Mouse (Mus musculus): ENCODE data around the gene Atpaf1. TPM values are rescaled to one million over a fixed set of nuclear protein-coding genes. Genes with fewer than 3 reads are reported as not detected.
A peak's percentile ranks its signal among the peaks of the same experiment; 100 is the strongest.

Atpaf1 gene
- polyA plus RNA-seq, 1 experiment from 2014 or later = 47.3 TPM

DNA sequence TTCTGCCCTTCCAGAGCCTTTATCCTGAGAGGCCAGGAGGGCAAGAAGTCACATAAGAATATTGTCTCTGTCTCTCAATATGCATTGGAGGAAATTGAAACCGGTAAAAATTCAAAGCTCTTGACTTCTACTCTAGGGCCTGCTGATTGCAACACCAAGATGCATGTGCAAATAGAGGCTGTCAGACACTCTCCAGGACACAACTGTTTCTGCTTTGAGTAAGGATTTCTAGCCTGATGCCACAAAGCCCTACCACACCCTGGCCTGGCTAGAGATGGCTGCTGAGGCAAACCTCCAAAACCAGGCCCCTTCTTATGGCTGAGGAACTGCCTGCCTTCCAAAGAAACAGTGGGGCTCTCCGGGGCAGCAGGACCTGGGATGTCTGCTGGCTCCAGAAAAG lies 51.0 kb downstream of the Atpaf1 start:
- Histone ChIP-seq H3K27ac (replicated peaks) (no peak overlapping the region), H3K9me3 (no peaks in the 10 kb centered on the region), H3K4me1 (peaks cover 17% of the 10 kb centered on the region), H3K27me3 (replicated peaks; ENCODE audit: low read depth, poor library complexity, severe bottlenecking) (peaks cover 4% of the 10 kb centered on the region; the same call in 1 of the 2 replicates), H3K36me3 (replicated peaks) (0 out of 2 replicates have a peak, but pooled peaks cover 2% of the 10 kb centered on the region), H3K4me3 (no peak overlapping the region)
- WGBS = 74% methylated on average over 2 of the region's 2 CpGs
- no peak for DNase-seq (ENCODE audit: low spot score)

DNA sequence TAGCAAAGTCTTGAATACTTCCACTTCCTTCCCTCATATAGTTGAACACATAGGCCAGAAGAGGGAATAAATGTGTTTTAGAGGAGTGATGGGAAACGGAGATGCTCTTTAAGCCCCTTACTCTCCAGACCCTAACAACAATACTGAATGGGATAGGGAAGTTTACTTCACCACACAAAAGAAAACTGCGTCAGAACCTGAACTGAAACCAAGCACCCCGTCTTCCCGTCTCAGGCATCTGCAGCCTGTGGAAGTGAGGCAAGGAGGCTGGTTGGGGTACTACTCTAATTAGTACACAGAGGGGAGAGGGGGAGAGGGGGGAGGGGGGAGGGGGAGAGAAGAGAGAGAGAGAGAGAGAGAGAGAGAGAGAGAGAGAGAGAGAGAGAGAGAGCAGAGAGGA lies 53.6 kb downstream of the Atpaf1 start:
- 86% methylated on average over 4 of the region's 4 CpGs for WGBS
- Histone ChIP-seq H3K27ac (replicated peaks) (no peak overlapping the region), H3K4me3 (peak overlapping the region; percentile 88), H3K27me3 (replicated peaks; ENCODE audit: low read depth, poor library complexity, severe bottlenecking) (no peaks in the 10 kb centered on the region), H3K9me3 (no peaks in the 10 kb centered on the region), H3K4me1 (peaks cover 17% of the 10 kb centered on the region), H3K36me3 (replicated peaks) (no peaks in the 10 kb centered on the region)
- no peak for DNase-seq (ENCODE audit: low spot score)

DNA sequence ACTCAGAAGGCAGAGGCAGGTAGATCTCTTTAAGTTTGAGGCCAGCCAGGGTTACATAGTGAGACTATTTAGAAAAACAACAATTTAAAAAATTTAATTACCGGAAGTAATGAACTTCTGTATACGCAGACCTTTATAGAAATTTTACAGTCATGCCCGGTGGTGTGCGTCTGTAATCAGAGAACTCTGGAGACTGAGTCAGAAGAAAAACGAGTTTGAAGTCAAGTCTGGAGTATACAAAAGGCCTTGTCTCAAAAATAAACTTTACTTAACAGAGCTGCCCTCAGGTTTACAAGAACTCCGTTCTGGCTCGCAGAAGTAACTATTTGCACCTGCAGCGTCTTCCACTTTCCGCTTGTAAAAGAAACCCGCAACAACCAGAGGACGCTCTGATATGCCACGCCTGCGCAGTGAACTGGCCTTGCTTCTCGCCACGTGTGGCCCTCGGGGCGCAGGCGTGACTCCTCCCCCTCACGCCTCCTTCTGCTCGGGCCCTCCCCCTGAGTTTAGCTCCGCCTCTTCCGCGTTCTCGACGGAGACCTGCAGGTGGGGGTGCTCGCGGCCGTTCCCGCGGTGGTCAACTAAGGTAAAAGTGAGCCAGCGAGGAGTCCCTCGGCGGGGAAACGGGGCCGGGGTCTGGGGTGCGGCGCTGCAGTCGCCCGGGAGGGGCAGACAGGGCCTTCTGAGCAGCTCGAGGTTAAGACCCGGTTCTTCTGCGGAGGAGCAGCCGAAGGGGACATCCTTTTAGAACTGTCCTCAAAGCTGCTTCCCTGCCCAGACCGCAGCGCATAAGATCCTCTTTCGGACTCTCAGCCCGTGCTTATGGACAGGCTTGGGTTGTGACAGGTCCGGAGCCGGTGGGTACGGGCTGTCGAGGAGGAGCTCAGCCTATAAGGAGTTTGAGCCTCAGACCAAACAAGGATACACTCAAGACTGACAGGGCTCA lies 54.4 kb downstream of the Atpaf1 start, which contains the start of gene Mknk1:
Gene Mknk1, plus strand, starts transcription at position 503 of the 946 bp plus-strand sequence.
- WGBS = 3% methylated on average over 51 of the region's 51 CpGs
- Histone ChIP-seq H3K4me3 (peak within 1 kb of the TSS; percentile 88), H3K4me1 (peaks cover 23% of the 10 kb centered on the region), H3K36me3 (replicated peaks) (no peaks in the 10 kb centered on the region), H3K9me3 (no peaks in the 10 kb centered on the region), H3K27ac (replicated peaks) (peak within 1 kb of the TSS; percentile 84), H3K27me3 (replicated peaks; ENCODE audit: low read depth, poor library complexity, severe bottlenecking) (no peaks in the 10 kb centered on the region)
- DNase-seq (ENCODE audit: low spot score) = peak; percentile 95

DNA sequence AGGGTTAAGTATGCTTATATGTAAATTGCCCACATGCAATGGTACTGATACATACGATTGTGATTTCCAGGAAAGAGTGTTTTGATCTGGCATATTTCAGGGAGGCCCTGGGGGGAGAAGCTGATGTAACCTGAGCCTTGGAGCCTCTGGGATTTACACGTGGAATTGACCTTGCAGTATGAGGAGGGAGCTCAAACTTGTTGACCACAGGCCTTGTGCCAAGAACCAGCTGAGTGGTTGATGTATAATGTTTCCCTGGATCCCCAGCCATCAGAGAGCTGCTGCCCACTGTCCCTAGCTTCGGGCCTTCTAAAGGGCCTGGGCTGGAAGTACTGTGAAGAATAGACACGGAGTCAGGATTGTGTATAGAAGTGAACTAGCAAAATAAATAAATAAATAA lies 55.3 kb downstream of the Atpaf1 start:
- 50% methylated on average over 4 of the region's 4 CpGs for WGBS
- H3K9me3 ChIP-seq = no peaks in the 10 kb centered on the region
- no peaks in the 10 kb centered on the region for H3K36me3 ChIP-seq (replicated peaks)
- no peaks in the 10 kb centered on the region for H3K27me3 ChIP-seq (replicated peaks; ENCODE audit: low read depth, poor library complexity, severe bottlenecking)
- H3K4me1 ChIP-seq = peaks cover 23% of the 10 kb centered on the region
- H3K4me3 ChIP-seq = peak overlapping the region; percentile 88
- DNase-seq (ENCODE audit: low spot score) = no peak
- H3K27ac ChIP-seq (replicated peaks) = no peak overlapping the region

DNA sequence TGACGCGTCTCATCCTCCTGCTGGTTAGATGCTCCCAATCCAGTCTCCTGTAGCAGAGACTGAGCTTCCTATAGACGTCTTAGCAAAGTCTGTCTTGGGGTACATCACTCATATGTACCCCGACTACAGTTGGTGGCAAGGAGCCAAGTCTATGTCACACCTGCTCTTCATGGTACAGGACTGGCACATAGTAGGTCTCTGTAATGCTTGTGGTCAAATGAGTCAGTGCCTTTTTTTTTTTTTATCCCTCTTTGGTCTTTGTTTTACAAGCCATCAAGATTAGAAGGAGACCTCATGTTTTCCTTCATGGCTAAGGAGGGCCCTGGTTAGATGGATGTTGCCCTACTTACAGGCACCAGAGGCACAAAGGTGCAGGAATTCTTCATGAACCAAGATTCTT lies 56.2 kb downstream of the Atpaf1 start:
- no peaks in the 10 kb centered on the region for H3K27me3 ChIP-seq (replicated peaks; ENCODE audit: low read depth, poor library complexity, severe bottlenecking)
- DNase-seq (ENCODE audit: low spot score) = no peak
- H3K36me3 ChIP-seq (replicated peaks) = no peaks in the 10 kb centered on the region
- no peak overlapping the region for H3K4me3 ChIP-seq
- H3K27ac ChIP-seq (replicated peaks) = no peak overlapping the region
- 93% methylated on average over 4 of the region's 4 CpGs for WGBS
- H3K4me1 ChIP-seq = peaks cover 23% of the 10 kb centered on the region
- H3K9me3 ChIP-seq = no peaks in the 10 kb centered on the region

DNA sequence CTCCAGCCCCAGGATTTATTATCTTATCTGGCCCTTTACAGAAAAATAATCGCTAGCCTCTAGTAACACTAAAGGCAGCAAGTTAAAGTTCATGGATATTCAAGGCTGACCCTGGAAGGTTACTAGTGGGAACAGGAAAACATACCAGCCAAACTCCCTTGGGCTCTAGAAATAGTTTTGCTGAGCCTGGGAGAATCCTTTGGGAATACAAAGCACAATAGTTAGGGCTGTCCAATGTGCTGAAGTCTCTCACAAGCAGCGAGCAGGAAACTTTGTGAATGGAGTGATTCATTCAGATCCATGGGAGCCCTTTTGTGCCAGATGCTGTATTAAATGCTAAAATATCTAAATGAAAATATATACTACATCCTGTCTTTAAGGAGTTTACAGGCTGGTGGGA lies 62.0 kb downstream of the Atpaf1 start:
- 48% methylated on average over 2 of the region's 2 CpGs for WGBS
- Histone ChIP-seq H3K36me3 (replicated peaks) (peaks cover 29% of the 10 kb centered on the region), H3K4me3 (no peak overlapping the region), H3K27me3 (replicated peaks; ENCODE audit: low read depth, poor library complexity, severe bottlenecking) (no peaks in the 10 kb centered on the region), H3K27ac (replicated peaks) (no peak overlapping the region), H3K9me3 (no peaks in the 10 kb centered on the region), H3K4me1 (peaks cover 15% of the 10 kb centered on the region)
- no peak for DNase-seq (ENCODE audit: low spot score)

DNA sequence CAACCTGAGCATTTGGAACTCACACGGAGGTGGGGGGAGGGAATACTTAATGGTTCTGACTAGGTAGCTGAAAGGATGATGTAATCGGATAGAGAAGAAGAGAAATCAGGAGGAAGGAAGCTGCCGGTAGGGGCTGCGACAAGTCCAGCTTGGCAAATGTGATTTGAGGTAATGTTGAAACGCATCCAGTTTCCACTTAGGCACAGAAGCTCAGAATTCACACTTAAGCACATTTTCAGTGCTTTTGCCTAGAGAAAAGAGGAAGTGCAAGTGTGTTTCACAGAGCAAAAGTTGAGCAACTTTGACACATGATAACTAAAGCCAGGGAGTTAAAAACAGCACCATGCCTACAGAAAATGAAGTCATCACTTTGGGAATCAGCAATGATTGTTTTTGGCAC lies 62.8 kb downstream of the Atpaf1 start:
- 63% methylated on average over 5 of the region's 5 CpGs for WGBS
- H3K9me3 ChIP-seq = no peaks in the 10 kb centered on the region
- H3K27ac ChIP-seq (replicated peaks) = no peak overlapping the region
- H3K27me3 ChIP-seq (replicated peaks; ENCODE audit: low read depth, poor library complexity, severe bottlenecking) = no peaks in the 10 kb centered on the region
- peaks cover 15% of the 10 kb centered on the region for H3K4me1 ChIP-seq
- no peak overlapping the region for H3K4me3 ChIP-seq
- H3K36me3 ChIP-seq (replicated peaks) = peaks cover 37% of the 10 kb centered on the region
- DNase-seq (ENCODE audit: low spot score) = no peak

DNA sequence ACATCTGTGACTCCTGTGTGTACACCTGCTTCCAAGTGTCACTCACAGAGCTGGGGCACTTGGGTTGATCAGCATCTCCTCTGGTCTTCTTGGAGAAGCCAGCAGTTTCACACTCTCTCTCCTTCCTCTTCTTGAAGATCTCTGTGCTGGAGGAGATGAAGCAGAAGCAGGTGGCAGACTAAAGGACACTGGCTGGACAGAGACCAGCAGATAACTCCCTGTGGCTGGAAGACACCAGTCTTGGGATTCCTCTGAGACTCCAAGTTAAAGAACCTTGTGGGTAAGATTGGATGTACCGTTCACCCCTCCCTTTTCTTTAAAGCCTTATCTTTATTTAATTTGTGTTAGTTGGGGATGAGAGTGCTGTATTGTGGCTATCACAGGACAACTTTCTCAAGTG lies 63.5 kb downstream of the Atpaf1 start:
- no peak overlapping the region for H3K4me3 ChIP-seq
- H3K9me3 ChIP-seq = no peaks in the 10 kb centered on the region
- peaks cover 15% of the 10 kb centered on the region for H3K4me1 ChIP-seq
- no peaks in the 10 kb centered on the region for H3K27me3 ChIP-seq (replicated peaks; ENCODE audit: low read depth, poor library complexity, severe bottlenecking)
- no peak overlapping the region for H3K27ac ChIP-seq (replicated peaks)
- no peak for DNase-seq (ENCODE audit: low spot score)
- H3K36me3 ChIP-seq (replicated peaks) = peaks cover 44% of the 10 kb centered on the region
- WGBS = 93% methylated on average over 1 of the region's 1 CpGs

DNA sequence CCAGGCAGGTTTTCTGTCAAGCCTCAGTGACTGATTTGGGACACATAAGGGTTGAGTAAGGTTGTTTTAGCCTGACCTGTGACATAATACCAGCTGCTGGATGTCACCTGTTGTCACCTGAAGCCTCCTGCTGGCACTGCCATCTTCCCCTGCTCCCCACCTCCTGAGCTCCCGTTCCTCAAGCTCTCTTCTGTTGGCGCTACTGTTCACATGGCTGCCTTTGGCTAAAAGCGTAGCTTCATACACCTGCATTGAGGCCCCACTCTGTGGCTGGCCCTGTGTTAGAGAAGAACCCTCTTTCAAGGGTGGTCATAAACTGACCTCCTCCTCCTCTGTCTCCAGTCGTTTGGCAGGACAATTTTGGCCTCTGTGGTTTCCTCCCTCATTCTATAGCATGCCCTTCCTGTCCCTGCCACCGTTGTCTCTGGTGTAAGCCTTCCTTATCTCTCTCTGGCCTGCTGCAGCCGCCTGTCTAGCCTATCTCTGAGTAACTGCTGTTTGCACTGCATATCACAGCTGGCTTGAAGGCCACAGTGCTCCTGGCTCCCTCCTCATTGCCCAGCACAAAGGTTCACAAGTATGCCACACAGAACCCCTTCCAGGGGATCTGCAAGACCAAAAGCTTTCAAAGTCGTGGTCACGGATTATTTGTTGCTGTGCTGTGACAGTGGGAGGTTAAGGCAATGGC lies 64.5 kb downstream of the Atpaf1 start:
- Histone ChIP-seq H3K4me3 (no peak overlapping the region), H3K4me1 (peaks cover 9% of the 10 kb centered on the region), H3K27ac (replicated peaks) (0 out of 2 replicates have a peak overlapping the region, but pooled peaks have one; percentile 14), H3K36me3 (replicated peaks) (peaks cover 46% of the 10 kb centered on the region), H3K9me3 (no peaks in the 10 kb centered on the region), H3K27me3 (replicated peaks; ENCODE audit: low read depth, poor library complexity, severe bottlenecking) (no peaks in the 10 kb centered on the region)
- 75% methylated on average over 8 of the region's 8 CpGs for WGBS
- no peak for DNase-seq (ENCODE audit: low spot score)

DNA sequence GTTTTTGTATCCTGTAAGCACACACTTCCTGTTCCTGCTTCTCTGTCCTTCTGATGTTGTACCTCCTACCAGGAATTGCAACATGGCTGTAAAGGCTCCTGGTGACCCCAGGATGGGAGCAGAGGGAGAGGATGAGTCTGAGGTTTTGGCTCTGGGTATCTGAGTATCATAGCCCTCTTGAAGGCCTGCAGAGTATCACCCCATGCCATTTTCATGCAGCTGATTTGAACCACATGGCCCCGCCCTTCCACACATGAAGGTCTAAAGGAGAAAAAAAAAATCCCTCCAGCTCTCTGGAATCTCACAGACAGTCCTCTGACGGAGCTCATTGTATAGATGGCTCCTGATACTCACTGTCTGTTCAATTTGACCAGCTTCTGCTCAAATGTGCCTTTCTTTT lies 65.5 kb downstream of the Atpaf1 start:
- H3K27me3 ChIP-seq (replicated peaks; ENCODE audit: low read depth, poor library complexity, severe bottlenecking) = no peaks in the 10 kb centered on the region
- 84% methylated on average over 2 of the region's 2 CpGs for WGBS
- no peak overlapping the region for H3K27ac ChIP-seq (replicated peaks)
- DNase-seq (ENCODE audit: low spot score) = no peak
- H3K4me1 ChIP-seq = peaks cover 13% of the 10 kb centered on the region
- peaks cover 48% of the 10 kb centered on the region for H3K36me3 ChIP-seq (replicated peaks)
- no peak overlapping the region for H3K4me3 ChIP-seq
- H3K9me3 ChIP-seq = no peaks in the 10 kb centered on the region

DNA sequence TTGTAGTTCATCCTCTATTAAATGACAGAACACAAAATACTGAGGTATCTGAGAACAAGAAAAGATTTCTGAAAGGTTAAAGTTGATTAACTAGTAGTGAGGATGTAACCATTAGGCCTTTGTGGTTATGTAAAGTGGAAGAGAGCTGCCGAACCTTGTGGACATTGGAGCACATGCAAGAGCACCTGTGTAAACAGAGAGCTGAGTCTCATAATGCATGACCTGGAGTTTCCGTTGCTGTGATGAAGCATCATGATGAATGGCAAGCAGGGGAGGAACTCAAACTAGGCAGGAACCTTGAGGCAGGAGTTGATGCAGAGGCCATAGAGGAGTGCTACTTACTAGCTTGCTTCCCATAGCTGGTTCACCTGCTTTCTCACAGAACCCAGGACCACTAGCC lies 66.0 kb downstream of the Atpaf1 start:
- no peaks in the 10 kb centered on the region for H3K9me3 ChIP-seq
- peaks cover 18% of the 10 kb centered on the region for H3K4me1 ChIP-seq
- no peaks in the 10 kb centered on the region for H3K27me3 ChIP-seq (replicated peaks; ENCODE audit: low read depth, poor library complexity, severe bottlenecking)
- H3K27ac ChIP-seq (replicated peaks) = no peak overlapping the region
- H3K4me3 ChIP-seq = no peak overlapping the region
- 60% methylated on average over 2 of the region's 2 CpGs for WGBS
- H3K36me3 ChIP-seq (replicated peaks) = peaks cover 48% of the 10 kb centered on the region
- no peak for DNase-seq (ENCODE audit: low spot score)

DNA sequence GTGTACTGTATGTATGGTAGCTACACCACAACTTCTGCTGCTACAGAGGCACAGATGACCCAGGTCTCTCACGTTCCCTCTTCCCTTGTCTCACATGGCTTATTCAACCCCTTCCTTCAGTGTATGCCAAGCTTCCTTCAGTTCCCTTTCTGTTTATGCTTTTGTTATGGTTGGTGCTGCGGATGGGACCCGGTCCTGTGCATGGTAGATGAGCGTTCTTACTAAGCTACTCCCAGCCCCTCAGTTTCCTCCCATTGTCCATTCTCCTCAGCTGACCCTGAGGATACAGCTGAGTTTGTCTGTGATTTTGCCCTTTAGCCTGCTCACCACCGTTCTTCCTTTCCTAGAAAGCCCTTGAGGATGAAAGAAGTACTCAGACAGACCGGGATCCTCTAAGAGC lies 67.0 kb downstream of the Atpaf1 start:
- WGBS = 83% methylated on average over 6 of the region's 6 CpGs

DNA sequence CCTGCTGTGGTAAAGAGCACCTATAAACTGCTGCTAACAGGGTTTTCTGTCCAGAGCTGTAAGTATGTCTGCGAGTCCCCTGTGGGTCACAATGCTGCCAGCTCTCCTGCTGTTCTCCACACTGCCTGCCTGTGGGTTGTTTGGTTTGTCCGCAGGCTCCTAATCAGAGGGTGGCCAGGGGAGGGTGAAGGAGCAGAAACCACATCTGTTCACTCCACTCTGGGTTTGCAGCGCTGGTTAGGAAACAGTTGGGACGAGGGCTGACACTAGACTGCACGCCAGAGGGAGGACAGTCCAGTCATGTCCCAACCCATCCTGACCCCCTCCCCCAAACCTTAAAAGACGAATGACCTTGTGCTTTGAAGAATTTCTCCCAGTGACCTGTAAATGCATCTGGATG lies 70.5 kb downstream of the Atpaf1 start:
- no peak overlapping the region for H3K27ac ChIP-seq (replicated peaks)
- H3K27me3 ChIP-seq (replicated peaks; ENCODE audit: low read depth, poor library complexity, severe bottlenecking) = no peaks in the 10 kb centered on the region
- peaks cover 21% of the 10 kb centered on the region for H3K4me1 ChIP-seq
- DNase-seq (ENCODE audit: low spot score) = no peak
- no peaks in the 10 kb centered on the region for H3K9me3 ChIP-seq
- 46% methylated on average over 6 of the region's 6 CpGs for WGBS
- no peak overlapping the region for H3K4me3 ChIP-seq
- H3K36me3 ChIP-seq (replicated peaks) = peaks cover 61% of the 10 kb centered on the region

More for the DNA sequence above, 67.0 kb downstream of the Atpaf1 start:
- peaks cover 24% of the 10 kb centered on the region for H3K4me1 ChIP-seq
- no peak for DNase-seq (ENCODE audit: low spot score)
- no peak overlapping the region for H3K4me3 ChIP-seq
- peaks cover 48% of the 10 kb centered on the region for H3K36me3 ChIP-seq (replicated peaks)
- H3K9me3 ChIP-seq = no peaks in the 10 kb centered on the region
- H3K27ac ChIP-seq (replicated peaks) = no peak overlapping the region
- no peaks in the 10 kb centered on the region for H3K27me3 ChIP-seq (replicated peaks; ENCODE audit: low read depth, poor library complexity, severe bottlenecking)

Measured in embryonic facial prominence, embryonic 10.5 days (tissue).